Mouse (Mus musculus) liver, embryonic 14.5 days (tissue): ENCODE measurements around the gene Spc24. TPM values are rescaled to one million over a fixed set of nuclear protein-coding genes. Genes with fewer than 3 reads are reported as not detected.

ENCODE experiments used
- ATAC-seq: fragments of 200-750 bp; cut with Nextera tagmentation; 2 replicates; pipeline ENCODE4 v1.8.0; 2017; ENCODE audit warnings: moderate number of reproducible peaks, mild to moderate bottlenecking, moderate library complexity; ENCODE audit not compliant: insufficient read depth
- DNase-seq, 3 experiments: peaks; one replicate each; pipeline ENCODE4 v3.0.0-alpha.2; 2012 to 2013; ENCODE audit warnings: low read depth in 3 of 3, low spot score in 3 of 3
- H3K27ac ChIP-seq: fragments of 300-500 bp; sonication (generic); 2 replicates; pipeline ENCODE4 v1.5.1; 2014; ENCODE audit warnings: moderate library complexity, mild to moderate bottlenecking, control low read depth, inconsistent platforms
- H3K27me3 ChIP-seq: fragments of 300-500 bp; sonication (generic); 2 replicates; pipeline ENCODE4 v1.6.1; 2014; ENCODE audit warnings: mild to moderate bottlenecking, low read length, moderate library complexity; ENCODE audit not compliant: control insufficient read depth, insufficient read depth
- H3K36me3 ChIP-seq: fragments of 300-500 bp; sonication (generic); replicated peaks from 2 replicates; pipeline ENCODE4 v1.6.1; 2014; ENCODE audit warnings: low read depth; ENCODE audit not compliant: control insufficient read depth, insufficient read depth
- H3K4me1 ChIP-seq, 2 experiments: fragments of 200-500 bp in 1 of 2; fragments of 300-500 bp in 1 of 2; sonication (generic) in 1 of 2; replicated peaks; 2 replicates each; pipeline ENCODE4 v1.6.1; 2012 to 2014; ENCODE audit warnings: antibody characterized with exemption in 1 of 2, inconsistent platforms in 1 of 2, low read length in 1 of 2; ENCODE audit not compliant: control insufficient read depth in 2 of 2, insufficient read depth in 2 of 2
- H3K4me2 ChIP-seq: fragments of 300-500 bp; sonication (generic); 2 replicates; pipeline ENCODE4 v1.6.1; 2014; ENCODE audit warnings: low read depth, mild to moderate bottlenecking, control low read depth, moderate library complexity
- H3K4me3 ChIP-seq, 2 experiments: fragments of 200-500 bp in 1 of 2; fragments of 300-500 bp in 1 of 2; sonication (generic) in 1 of 2; 2 replicates each; pipeline ENCODE4 v1.5.1; 2012 to 2014; ENCODE audit warnings: low read depth in 2 of 2, low read length in 2 of 2, mild to moderate bottlenecking in 2 of 2, control low read depth in 1 of 2, inconsistent platforms in 1 of 2, moderate library complexity in 1 of 2; ENCODE audit not compliant: insufficient read depth in 1 of 2
- H3K9ac ChIP-seq: fragments of 300-500 bp; sonication (generic); replicated peaks from 2 replicates; pipeline ENCODE4 v1.6.1; 2014; ENCODE audit warnings: mild to moderate bottlenecking, control low read depth, moderate library complexity
- H3K9me3 ChIP-seq: fragments of 300-500 bp; sonication (generic); 2 replicates; pipeline ENCODE4 v1.6.1; 2016; ENCODE audit warnings: low read length, mixed read lengths; ENCODE audit not compliant: control insufficient read depth
- CTCF ChIP-seq: IDR thresholded peaks from 2 replicates; pipeline ENCODE4 v1.5.1; 2016; ENCODE audit warnings: antibody characterized with exemption, low read depth, control low read depth
- EP300 ChIP-seq: IDR thresholded peaks from 2 replicates; pipeline ENCODE4 v1.6.1; 2016; ENCODE audit warnings: antibody characterized with exemption, low read depth
- WGBS: fragments of 180-500 bp; shearing (Covaris S2); extraction: QIAGEN DNeasy Blood & Tissue Kit; methylation state at CpG from one replicate; pipeline ENCODE4 v1.1.7; 2014; ENCODE audit not compliant: insufficient replicate concordance; 5-methylcytosine and 5-hydroxymethylcytosine counted together
- polyA plus RNA-seq, 2 experiments: library from polyadenylated mRNA; depleted of rRNA in 1 of 2; stranded (reverse) in 1 of 2; unstranded in 1 of 2; fragments of >200 nt; fragmentation: Nextera tagmentation in 1 of 2; extraction: Ambion mirVana in 1 of 2; gene quantifications; 2 replicates each; pipeline versions ENCODE4 v1.2.1 to v1.2.3; 2012 to 2014

Spc24 gene
- polyA plus RNA-seq, 2 experiments = 52.4 to 92.2 TPM

GRCm38 (mm10) chr9:21767896-21768295 is 7.8 kb upstream of the Spc24 start:
- Histone ChIP-seq H3K9me3 (no peaks in the 10 kb centered on the region), H3K4me3 (no peak overlapping the region), H3K9ac (no peak overlapping the region), H3K27ac (no peak overlapping the region), H3K4me1 (no peaks in the 10 kb centered on the region; a peak in 1 of 4 replicates), H3K36me3 (no peaks in the 10 kb centered on the region), H3K4me2 (no peak overlapping the region), H3K27me3 (no peaks in the 10 kb centered on the region)
- TF ChIP-seq CTCF = no peak
- TF ChIP-seq EP300 = no peak
- no peak for DNase-seq
- no peak for ATAC-seq
- 77% methylated on average over 11 of the region's 11 CpGs for WGBS

- H3K27me3 ChIP-seq = no peaks in the 10 kb centered on the region
- no peak for DNase-seq
- no peak overlapping the region for H3K4me3 ChIP-seq
- no peaks in the 10 kb centered on the region for H3K36me3 ChIP-seq
- TF ChIP-seq EP300 (no peak), CTCF (peak; percentile 34)
- H3K9ac ChIP-seq = no peak overlapping the region
- no peaks in the 10 kb centered on the region for H3K9me3 ChIP-seq
- no peak overlapping the region for H3K4me2 ChIP-seq
- 71% methylated on average over 6 of the region's 6 CpGs for WGBS
- peaks cover 10 to 14% of the 10 kb centered on the region in 2 experiments for H3K4me1 ChIP-seq
- H3K27ac ChIP-seq = no peak overlapping the region
- no peak for ATAC-seq
These were observed 4.2 kb upstream of the Spc24 start for GRCm38 (mm10) chr9:21764084-21764999.

- no peak overlapping the region for H3K27ac ChIP-seq
- no peak for TF ChIP-seq CTCF
- no peak for TF ChIP-seq EP300
- peaks cover 14 to 24% of the 10 kb centered on the region in 2 experiments for H3K4me1 ChIP-seq
- ATAC-seq (no peak), DNase-seq (no peak)
- H3K36me3 ChIP-seq = peaks cover 3% of the 10 kb centered on the region; the same call in 1 of the 2 replicates
- H3K9ac ChIP-seq = no peak overlapping the region
- H3K9me3 ChIP-seq = no peaks in the 10 kb centered on the region
- no peak overlapping the region for H3K4me3 ChIP-seq
- no peak overlapping the region for H3K4me2 ChIP-seq
- no peaks in the 10 kb centered on the region for H3K27me3 ChIP-seq
These were observed 2.0 kb upstream of the Spc24 start for GRCm38 (mm10) chr9:21762135-21762534.

- Histone ChIP-seq H3K4me2 (peak overlapping the region; percentile 78), H3K4me1 (peaks cover 14 to 24% of the 10 kb centered on the region in 2 experiments), H3K9me3 (no peaks in the 10 kb centered on the region), H3K9ac (peak overlapping the region; percentile 85), H3K27ac (peak overlapping the region; percentile 49), H3K36me3 (peaks cover 17% of the 10 kb centered on the region), H3K27me3 (no peaks in the 10 kb centered on the region), H3K4me3 (peak overlapping the region; percentile 82 to 98)
- no peak for TF ChIP-seq CTCF
- no peak for TF ChIP-seq EP300
- DNase-seq = no peak
- under 1% methylated on average over 20 of the region's 20 CpGs for WGBS
- no peak; the same call in 1 of the 2 replicates for ATAC-seq
These were observed 385 bp downstream of the Spc24 start for GRCm38 (mm10) chr9:21759718-21760117.
